Mouse (Mus musculus): Measurements from ENCODE around the gene Coa5. TPM values are rescaled to one million over a fixed set of nuclear protein-coding genes. Genes with fewer than 3 reads are reported as not detected.

The Coa5 gene
- total and polyA plus RNA-seq, 2 experiments from 2014 or later, result 37.1 to 45.3 TPM

GRCm38 (mm10) chr1:37464878-37465452, 35.1 kb upstream of the Coa5 start:
- H3K36me3 ChIP-seq (ENCODE audit: insufficient read depth), result no peaks in the 10 kb centered on the region
- DNase-seq (no peak), ATAC-seq (no peak)
- H3K27me3 ChIP-seq (ENCODE audit: insufficient read depth, low read length), result no peaks in the 10 kb centered on the region
- H3K9me3 ChIP-seq (ENCODE audit: low read length), result no peaks in the 10 kb centered on the region
- no peak for TF ChIP-seq CTCF (IDR thresholded peaks at IDR 0.05; ENCODE audit: low read depth)
- no peak overlapping the region for H3K4me3 ChIP-seq (ENCODE audit: low read depth, low read length)
- no peak overlapping the region for H3K9ac ChIP-seq
- 85% methylated on average over 10 of the region's 10 CpGs for WGBS
- no peak overlapping the region for H3K27ac ChIP-seq (ENCODE audit: low read depth, low read length)
- H3K4me1 ChIP-seq (ENCODE audit: insufficient read depth), result no peaks in the 10 kb centered on the region
- H3K4me2 ChIP-seq (ENCODE audit: low read depth), result no peak overlapping the region

GRCm38 (mm10) chr1:37457546-37457945, 27.6 kb upstream of the Coa5 start:
- ATAC-seq, result no peak
- no peak for TF ChIP-seq CTCF (IDR thresholded peaks at IDR 0.05; ENCODE audit: low read depth)
- H3K4me1 ChIP-seq (ENCODE audit: insufficient read depth), result no peaks in the 10 kb centered on the region
- no peaks in the 10 kb centered on the region for H3K9me3 ChIP-seq (ENCODE audit: low read length)
- WGBS, result 91% methylated on average over 7 of the region's 7 CpGs
- H3K9ac ChIP-seq, result no peak overlapping the region
- no peak for DNase-seq
- H3K36me3 ChIP-seq (ENCODE audit: insufficient read depth), result no peaks in the 10 kb centered on the region
- H3K4me3 ChIP-seq (ENCODE audit: low read depth, low read length), result no peak overlapping the region
- no peak overlapping the region for H3K27ac ChIP-seq (ENCODE audit: low read depth, low read length)
- H3K27me3 ChIP-seq (ENCODE audit: insufficient read depth, low read length), result no peaks in the 10 kb centered on the region
- H3K4me2 ChIP-seq (ENCODE audit: low read depth), result no peak overlapping the region

GRCm38 (mm10) chr1:37451270-37451669, 21.4 kb upstream of the Coa5 start:
- no peak for TF ChIP-seq CTCF (IDR thresholded peaks at IDR 0.05; ENCODE audit: low read depth)
- no peak overlapping the region for H3K4me3 ChIP-seq (ENCODE audit: low read depth, low read length)
- H3K36me3 ChIP-seq (ENCODE audit: insufficient read depth), result peaks cover 20% of the 10 kb centered on the region
- no peaks in the 10 kb centered on the region for H3K9me3 ChIP-seq (ENCODE audit: low read length)
- ATAC-seq, result no peak
- no peak overlapping the region for H3K27ac ChIP-seq (ENCODE audit: low read depth, low read length)
- no peaks in the 10 kb centered on the region for H3K27me3 ChIP-seq (ENCODE audit: insufficient read depth, low read length)
- no peaks in the 10 kb centered on the region for H3K4me1 ChIP-seq (ENCODE audit: insufficient read depth)
- no peak overlapping the region for H3K9ac ChIP-seq
- DNase-seq, result no peak
- 92% methylated on average over 8 of the region's 8 CpGs for WGBS
- H3K4me2 ChIP-seq (ENCODE audit: low read depth), result no peak overlapping the region

- TF ChIP-seq CTCF (IDR thresholded peaks at IDR 0.05; ENCODE audit: low read depth), result peak; percentile 64
- DNase-seq (peak; percentile 52), ATAC-seq (no peak)
- H3K4me3 ChIP-seq (ENCODE audit: low read depth, low read length), result no peak overlapping the region
- H3K9me3 ChIP-seq (ENCODE audit: low read length), result no peaks in the 10 kb centered on the region
- no peaks in the 10 kb centered on the region for H3K4me1 ChIP-seq (ENCODE audit: insufficient read depth)
- H3K4me2 ChIP-seq (ENCODE audit: low read depth), result no peak overlapping the region
- H3K36me3 ChIP-seq (ENCODE audit: insufficient read depth), result peaks cover 22% of the 10 kb centered on the region
- H3K9ac ChIP-seq, result no peak overlapping the region
- no peak overlapping the region for H3K27ac ChIP-seq (ENCODE audit: low read depth, low read length)
- no peaks in the 10 kb centered on the region for H3K27me3 ChIP-seq (ENCODE audit: insufficient read depth, low read length)
- 79% methylated on average over 10 of the region's 10 CpGs for WGBS
Observed at GRCm38 (mm10) chr1:37448361-37449095, 18.6 kb upstream of the Coa5 start.

- Histone ChIP-seq H3K4me2 (ENCODE audit: low read depth) (no peak overlapping the region), H3K4me3 (ENCODE audit: low read depth, low read length) (no peak overlapping the region), H3K27me3 (ENCODE audit: insufficient read depth, low read length) (no peaks in the 10 kb centered on the region), H3K9me3 (ENCODE audit: low read length) (no peaks in the 10 kb centered on the region), H3K36me3 (ENCODE audit: insufficient read depth) (peaks cover 39% of the 10 kb centered on the region), H3K27ac (ENCODE audit: low read depth, low read length) (no peak overlapping the region), H3K4me1 (ENCODE audit: insufficient read depth) (no peaks in the 10 kb centered on the region), H3K9ac (no peak overlapping the region)
- ATAC-seq (no peak), DNase-seq (no peak)
- no peak for TF ChIP-seq CTCF (IDR thresholded peaks at IDR 0.05; ENCODE audit: low read depth)
- 94% methylated on average over 16 of the region's 16 CpGs for WGBS
Observed at GRCm38 (mm10) chr1:37442848-37443835, 13.2 kb upstream of the Coa5 start.

GRCm38 (mm10) chr1:37436419-37436818, 6.5 kb upstream of the Coa5 start:
- DNase-seq (no peak), ATAC-seq (no peak)
- Histone ChIP-seq H3K27ac (ENCODE audit: low read depth, low read length) (no peak overlapping the region), H3K9me3 (ENCODE audit: low read length) (no peaks in the 10 kb centered on the region), H3K36me3 (ENCODE audit: insufficient read depth) (peaks cover 72% of the 10 kb centered on the region), H3K27me3 (ENCODE audit: insufficient read depth, low read length) (no peaks in the 10 kb centered on the region), H3K4me3 (ENCODE audit: low read depth, low read length) (no peak overlapping the region), H3K4me2 (ENCODE audit: low read depth) (no peak overlapping the region), H3K4me1 (ENCODE audit: insufficient read depth) (0 out of 2 replicates have a peak, but pooled peaks cover under 1% of the 10 kb centered on the region), H3K9ac (no peak overlapping the region)
- 94% methylated on average over 3 of the region's 3 CpGs for WGBS
- TF ChIP-seq CTCF (IDR thresholded peaks at IDR 0.05; ENCODE audit: low read depth), result no peak
